Mouse (Mus musculus) cerebellum, postnatal 14 days (tissue): ENCODE results near the gene Rpl7l1.

Experiments
- DNase-seq, 2 experiments: peaks; one replicate each; pipeline ENCODE4 v3.0.0; 2021; ENCODE audit warnings: mixed read lengths in 2 of 2

Rpl7l1 gene

DNA sequence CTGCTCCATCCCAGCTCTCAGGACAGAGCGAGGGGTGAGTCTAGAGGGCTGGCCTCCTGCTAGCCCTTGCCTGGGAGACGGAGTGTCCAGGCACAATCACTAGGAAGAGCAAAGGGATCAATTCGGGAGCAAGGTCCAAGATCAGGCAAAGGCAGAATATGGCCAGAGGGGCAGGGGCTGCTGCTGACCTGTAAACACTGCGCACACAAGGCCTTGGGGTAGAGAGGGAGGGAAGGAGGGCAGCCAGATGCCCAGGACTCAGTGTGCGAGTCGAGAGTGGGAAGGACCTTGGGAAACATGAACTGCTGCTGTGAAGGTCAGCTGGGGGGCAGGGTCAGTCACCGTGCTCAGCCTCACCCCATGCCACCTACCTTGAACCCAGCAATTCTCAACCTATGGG, 47.2 kb downstream of the Rpl7l1 start:
- no peak for DNase-seq

DNA sequence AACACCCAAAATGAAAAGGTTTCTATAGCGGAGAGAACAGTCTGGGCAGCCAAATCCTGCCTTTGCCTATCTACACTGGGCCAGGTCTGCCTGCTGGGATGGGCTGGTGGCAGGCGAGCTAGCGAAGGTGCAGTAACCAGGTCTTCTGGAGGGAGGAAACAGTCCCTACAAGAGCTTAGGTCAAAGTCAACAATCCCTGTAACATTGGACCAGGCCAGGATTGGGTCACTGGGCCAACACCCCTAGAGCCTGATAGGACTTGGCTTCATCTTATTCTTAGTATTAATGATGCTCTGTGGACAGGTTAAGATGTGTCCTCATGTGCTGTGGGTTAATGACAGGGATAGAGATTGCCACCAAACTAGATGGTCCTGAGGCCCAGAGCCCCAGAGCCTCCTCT, 48.4 kb downstream of the Rpl7l1 start:
- DNase-seq: no peak

DNA sequence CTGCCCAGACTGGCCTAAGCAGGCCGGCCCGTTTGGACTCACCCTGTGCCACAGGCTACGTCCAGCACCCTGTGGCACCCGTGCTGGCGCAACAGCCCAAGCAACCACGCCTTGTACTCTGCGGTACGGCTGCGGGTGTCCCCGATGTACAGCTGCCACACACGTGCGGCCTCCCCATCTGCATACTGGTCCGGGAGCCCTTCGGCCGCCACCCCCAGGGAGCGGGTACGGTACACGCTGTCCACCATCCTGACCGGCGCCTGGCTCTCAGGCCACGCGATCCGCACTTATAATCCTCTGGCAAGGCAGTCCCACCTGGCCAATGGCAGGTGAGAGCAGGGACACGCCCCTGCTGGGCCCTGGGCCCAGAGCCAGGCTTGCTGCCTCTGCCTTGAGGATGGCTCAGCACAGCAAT, 53.6 kb downstream of the Rpl7l1 start, which contains the start of gene Gnmt:
TSS of gene Gnmt (minus strand) at position 265 of the 415 bp plus-strand sequence.
- DNase-seq: peak; percentile 92 to 93

DNA sequence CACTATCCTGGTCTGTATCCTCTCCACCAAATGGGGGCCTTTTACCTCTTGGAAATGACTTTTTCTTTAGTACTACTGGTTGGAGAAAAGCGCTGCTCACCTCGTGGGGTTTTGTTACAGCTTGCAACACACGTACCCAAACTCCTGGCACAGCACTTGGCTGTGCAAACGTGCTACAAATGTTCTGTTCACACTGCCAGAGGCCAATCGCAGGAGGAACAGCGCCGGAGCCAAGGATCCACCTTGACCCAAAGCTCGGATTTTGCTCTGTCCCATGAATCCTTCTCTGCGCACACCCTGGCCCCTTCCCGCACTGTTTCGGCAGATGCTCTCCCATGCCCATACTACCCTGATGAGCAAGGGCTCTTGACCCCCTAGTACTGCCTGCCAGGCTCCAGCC, 54.0 kb downstream of the Rpl7l1 start:
- DNase-seq: no peak

- DNase-seq: peak; percentile 51 to 80
Observed at GRCm38 (mm10) chr17:46728021-46728420, 54.5 kb downstream of the Rpl7l1 start.

- no peak for DNase-seq
Observed at GRCm38 (mm10) chr17:46727271-46727670, 55.2 kb downstream of the Rpl7l1 start.

- DNase-seq: peak; percentile 81 to 83
Observed at GRCm38 (mm10) chr17:46725731-46726645, 56.5 kb downstream of the Rpl7l1 start.

DNA sequence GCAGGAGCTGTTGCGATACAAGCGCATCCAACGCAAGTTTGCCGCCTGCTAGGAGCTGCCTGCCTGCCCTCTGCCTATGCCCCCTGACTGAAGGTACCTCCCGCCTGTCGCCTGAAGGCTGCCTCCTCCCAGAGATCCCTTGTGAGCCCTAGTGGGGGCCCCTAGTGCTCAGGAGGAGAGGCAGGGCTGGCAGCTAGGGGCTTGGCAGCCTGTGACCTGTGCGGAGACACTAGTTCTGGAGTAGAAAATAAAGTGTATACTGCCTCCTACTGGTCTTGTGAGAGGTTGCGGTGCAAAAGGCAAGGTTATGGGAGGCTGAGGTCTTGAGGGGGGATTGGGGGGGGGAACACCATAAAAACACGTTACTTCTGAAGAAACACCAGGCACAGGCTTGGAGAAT, 57.2 kb downstream of the Rpl7l1 start:
- DNase-seq: peak; percentile 56 to 74

- DNase-seq: peak; percentile 42 to 60
Observed at GRCm38 (mm10) chr17:46724477-46725084, 57.9 kb downstream of the Rpl7l1 start.
